Mouse (Mus musculus) neural tube, embryonic 15.5 days (tissue): ENCODE data around the gene 2410137M14Rik. TPM values are rescaled to one million over a fixed set of nuclear protein-coding genes. Genes with fewer than 3 reads are reported as not detected.
A peak's percentile ranks its signal among the peaks of the same experiment; 100 is the strongest.

Experiments used
- ATAC-seq: fragments of 200-750 bp; cut with Nextera tagmentation; 2 replicates; pipeline ENCODE4 v1.8.0; 2017; ENCODE audit warnings: mild to moderate bottlenecking, moderate TSS enrichment, moderate library complexity; ENCODE audit not compliant: low FRiP score
- H3K27ac ChIP-seq: fragments of 300-500 bp; sonication (generic); replicated peaks from 2 replicates; pipeline ENCODE4 v1.5.1; 2015; ENCODE audit warnings: mild to moderate bottlenecking, inconsistent platforms
- H3K27me3 ChIP-seq: fragments of 300-500 bp; sonication (generic); replicated peaks from 2 replicates; pipeline ENCODE4 v1.6.1; 2015; ENCODE audit warnings: inconsistent platforms
- H3K36me3 ChIP-seq: fragments of 300-500 bp; sonication (generic); 2 replicates; pipeline ENCODE4 v1.6.1; 2015; ENCODE audit warnings: inconsistent platforms
- H3K4me1 ChIP-seq: fragments of 300-500 bp; sonication (generic); 2 replicates; pipeline ENCODE4 v1.6.1; 2015; ENCODE audit warnings: inconsistent platforms
- H3K4me2 ChIP-seq: fragments of 300-500 bp; sonication (generic); 2 replicates; pipeline ENCODE4 v1.6.1; 2015; ENCODE audit warnings: inconsistent platforms, mild to moderate bottlenecking, moderate library complexity
- H3K4me3 ChIP-seq: fragments of 300-500 bp; sonication (generic); replicated peaks from 2 replicates; pipeline ENCODE4 v1.5.1; 2015; ENCODE audit warnings: mild to moderate bottlenecking, inconsistent platforms
- H3K9ac ChIP-seq: fragments of 300-500 bp; sonication (generic); replicated peaks from 2 replicates; pipeline ENCODE4 v1.6.1; 2015; ENCODE audit warnings: mild to moderate bottlenecking, inconsistent platforms
- H3K9me3 ChIP-seq: fragments of 300-500 bp; sonication (generic); replicated peaks from 2 replicates; pipeline ENCODE4 v1.6.1; 2016; ENCODE audit warnings: inconsistent platforms
- WGBS: fragments of 180-500 bp; shearing (Covaris S2); methylation state at CpG from one replicate; pipeline ENCODE4 v1.1.7; 2015; ENCODE audit warnings: mixed read lengths; 5-methylcytosine and 5-hydroxymethylcytosine counted together
- polyA plus RNA-seq: library from polyadenylated mRNA; unstranded; fragments of >200 nt; fragmentation: Nextera tagmentation; extraction: Ambion mirVana; gene quantifications from 2 replicates; pipeline ENCODE4 v1.2.1, GENCODE M21; 2015

2410137M14Rik gene
- polyA plus RNA-seq, 1 experiment from 2014 or later, result not detected

GRCm38 (mm10) chr17:36961125-36961524, 19.9 kb downstream of the 2410137M14Rik start:
- Histone ChIP-seq H3K4me2 (no peak overlapping the region), H3K9me3 (no peaks in the 10 kb centered on the region), H3K27ac (no peak overlapping the region), H3K36me3 (peaks cover 1% of the 10 kb centered on the region; the same call in 1 of the 2 replicates), H3K27me3 (no peaks in the 10 kb centered on the region), H3K4me1 (peaks cover 23% of the 10 kb centered on the region), H3K4me3 (no peak overlapping the region), H3K9ac (no peak overlapping the region)
- 83% methylated on average over 1 of the region's 1 CpGs for whole genome bisulfite sequencing
- ATAC-seq, result no peak

GRCm38 (mm10) chr17:36958884-36959283, 22.2 kb downstream of the 2410137M14Rik start:
- Histone ChIP-seq H3K9me3 (no peaks in the 10 kb centered on the region), H3K27ac (peak overlapping the region; percentile 85), H3K4me3 (peak overlapping the region; percentile 66), H3K4me2 (peak overlapping the region; percentile 78), H3K4me1 (peaks cover 26% of the 10 kb centered on the region), H3K9ac (peak overlapping the region; percentile 80), H3K36me3 (peaks cover 7% of the 10 kb centered on the region), H3K27me3 (no peaks in the 10 kb centered on the region)
- ATAC-seq, result peak; percentile 37
- 13% methylated on average over 12 of the region's 12 CpGs for WGBS

- Histone ChIP-seq H3K36me3 (peaks cover 7% of the 10 kb centered on the region), H3K4me2 (peak within 1 kb of the TSS; percentile 78), H3K9ac (peak within 1 kb of the TSS; percentile 80), H3K4me1 (peaks cover 26% of the 10 kb centered on the region), H3K27me3 (no peaks in the 10 kb centered on the region), H3K4me3 (peak within 1 kb of the TSS; percentile 66), H3K27ac (peak within 1 kb of the TSS; percentile 85), H3K9me3 (no peaks in the 10 kb centered on the region)
- ATAC-seq, result peak; percentile 98
- under 1% methylated on average over 46 of the region's 46 CpGs for WGBS
Observed at GRCm38 (mm10) chr17:36957999-36958743, 22.9 kb downstream of the 2410137M14Rik start, which contains the start of the genes Znrd1 and Znrd1as. Znrd1 (minus strand) TSS chr17:36958559. Znrd1as (plus strand) TSS chr17:36958592.

GRCm38 (mm10) chr17:36953062-36953461, 28.0 kb downstream of the 2410137M14Rik start:
- ATAC-seq, result no peak
- Histone ChIP-seq H3K4me2 (no peak overlapping the region), H3K4me1 (peaks cover 27% of the 10 kb centered on the region), H3K27me3 (no peaks in the 10 kb centered on the region), H3K9me3 (no peaks in the 10 kb centered on the region), H3K27ac (no peak overlapping the region), H3K4me3 (no peak overlapping the region), H3K9ac (no peak overlapping the region), H3K36me3 (peaks cover 21% of the 10 kb centered on the region)
- 96% methylated on average over 1 of the region's 1 CpGs for WGBS

GRCm38 (mm10) chr17:36952631-36953030, 28.4 kb downstream of the 2410137M14Rik start:
- Histone ChIP-seq H3K36me3 (peaks cover 21% of the 10 kb centered on the region), H3K27ac (no peak overlapping the region), H3K9ac (no peak overlapping the region), H3K4me2 (no peak overlapping the region), H3K9me3 (no peaks in the 10 kb centered on the region), H3K4me1 (peaks cover 29% of the 10 kb centered on the region), H3K4me3 (no peak overlapping the region), H3K27me3 (no peaks in the 10 kb centered on the region)
- ATAC-seq, result no peak
- WGBS, result 93% methylated on average over 2 of the region's 2 CpGs

- H3K27me3 ChIP-seq, result no peaks in the 10 kb centered on the region
- H3K4me1 ChIP-seq, result peaks cover 34% of the 10 kb centered on the region
- peaks cover 21% of the 10 kb centered on the region for H3K36me3 ChIP-seq
- H3K4me2 ChIP-seq, result peak within 1 kb of the TSS; percentile 68
- H3K27ac ChIP-seq, result peak within 1 kb of the TSS; percentile 87
- ATAC-seq, result peak; percentile 95
- WGBS, result 3% methylated on average over 36 of the region's 36 CpGs
- H3K9me3 ChIP-seq, result no peaks in the 10 kb centered on the region
- peak within 1 kb of the TSS; percentile 65 for H3K9ac ChIP-seq
- H3K4me3 ChIP-seq, result peak within 1 kb of the TSS; percentile 58
Observed at GRCm38 (mm10) chr17:36950981-36951947, 29.8 kb downstream of the 2410137M14Rik start, which contains the start of gene Ppp1r11. Ppp1r11 (minus strand) TSS chr17:36951741.

GRCm38 (mm10) chr17:36949265-36949664, 31.8 kb downstream of the 2410137M14Rik start:
- no peak overlapping the region for H3K9ac ChIP-seq
- no peaks in the 10 kb centered on the region for H3K9me3 ChIP-seq
- H3K36me3 ChIP-seq, result peaks cover 14% of the 10 kb centered on the region
- peaks cover 36% of the 10 kb centered on the region for H3K4me1 ChIP-seq
- no peak overlapping the region for H3K4me2 ChIP-seq
- no peak overlapping the region for H3K4me3 ChIP-seq
- 95% methylated on average over 8 of the region's 8 CpGs for WGBS
- no peak for ATAC-seq
- peaks cover 12% of the 10 kb centered on the region for H3K27me3 ChIP-seq
- H3K27ac ChIP-seq, result no peak overlapping the region

- no peak overlapping the region for H3K4me2 ChIP-seq
- peaks cover 14% of the 10 kb centered on the region for H3K36me3 ChIP-seq
- no peak overlapping the region for H3K4me3 ChIP-seq
- ATAC-seq, result no peak
- peaks cover 22% of the 10 kb centered on the region for H3K27me3 ChIP-seq
- 0 out of 2 replicates have a peak overlapping the region, but pooled peaks have one; percentile 83 for H3K27ac ChIP-seq
- H3K4me1 ChIP-seq, result peaks cover 41% of the 10 kb centered on the region
- no peak overlapping the region for H3K9ac ChIP-seq
- WGBS, result 85% methylated on average over 1 of the region's 1 CpGs
- no peaks in the 10 kb centered on the region for H3K9me3 ChIP-seq
Observed at GRCm38 (mm10) chr17:36948286-36948685, 32.8 kb downstream of the 2410137M14Rik start.

GRCm38 (mm10) chr17:36947051-36947819, 33.8 kb downstream of the 2410137M14Rik start:
- ATAC-seq, result peak; percentile 66
- 1% methylated on average over 62 of the region's 62 CpGs for WGBS
- H3K27me3 ChIP-seq, result peaks cover 32% of the 10 kb centered on the region
- no peaks in the 10 kb centered on the region for H3K9me3 ChIP-seq
- peak overlapping the region; percentile 74 for H3K9ac ChIP-seq
- peak overlapping the region; percentile 57 for H3K4me3 ChIP-seq
- H3K36me3 ChIP-seq, result peaks cover 14% of the 10 kb centered on the region
- H3K4me2 ChIP-seq, result peak overlapping the region; percentile 95
- peak overlapping the region; percentile 83 for H3K27ac ChIP-seq
- H3K4me1 ChIP-seq, result peaks cover 51% of the 10 kb centered on the region

- no peak overlapping the region for H3K27ac ChIP-seq
- H3K4me2 ChIP-seq, result peak overlapping the region; percentile 80; the same call in 1 of the 2 replicates
- peaks cover 38% of the 10 kb centered on the region for H3K4me1 ChIP-seq
- 13% methylated on average over 9 of the region's 9 CpGs for WGBS
- peaks cover 8% of the 10 kb centered on the region for H3K36me3 ChIP-seq
- no peaks in the 10 kb centered on the region for H3K9me3 ChIP-seq
- no peak for ATAC-seq
- H3K27me3 ChIP-seq, result peaks cover 34% of the 10 kb centered on the region
- no peak overlapping the region for H3K9ac ChIP-seq
- no peak overlapping the region for H3K4me3 ChIP-seq
Observed at GRCm38 (mm10) chr17:36944121-36944775, 36.8 kb downstream of the 2410137M14Rik start.
